Mouse (Mus musculus) liver, embryonic 14.5 days (tissue): ENCODE measurements around the gene Rcsd1.

ENCODE experiments used
- CTCF ChIP-seq: IDR thresholded peaks from 2 replicates; pipeline ENCODE4 v1.5.1; 2016; ENCODE audit warnings: antibody characterized with exemption, low read depth, control low read depth
- EP300 ChIP-seq: IDR thresholded peaks from 2 replicates; pipeline ENCODE4 v1.6.1; 2016; ENCODE audit warnings: antibody characterized with exemption, low read depth

GRCm38 (mm10) chr1:165689845-165690244 lies 19.7 kb downstream of the Rcsd1 start:
- no peak for TF ChIP-seq CTCF
- TF ChIP-seq EP300: no peak
